Mouse (Mus musculus) bone marrow, adult 2 months (tissue): ENCODE data around the gene Itga9. TPM values are rescaled to one million over a fixed set of nuclear protein-coding genes. Genes with fewer than 3 reads are reported as not detected.

ENCODE experiments used
- H3K27ac ChIP-seq: fragments of 200-500 bp; 2 replicates; pipeline ENCODE4 v1.5.1; 2012; ENCODE audit warnings: low read depth, mild to moderate bottlenecking, control low read depth, inconsistent platforms, low read length; ENCODE audit not compliant: control insufficient read depth, poor library complexity, insufficient read depth
- H3K4me1 ChIP-seq: fragments of 200-500 bp; 2 replicates; pipeline ENCODE4 v1.6.1; 2011; ENCODE audit warnings: low read length; ENCODE audit not compliant: control insufficient read depth, insufficient read depth
- H3K4me3 ChIP-seq: fragments of 200-500 bp; replicated peaks from 2 replicates; pipeline ENCODE3; 2011; ENCODE audit warnings: mild to moderate bottlenecking, low read depth, low read length, control low read depth; ENCODE audit not compliant: control insufficient read depth
- CTCF ChIP-seq: fragments of 200-500 bp; IDR thresholded peaks from 2 replicates; pipeline ENCODE4 v1.5.1; 2011; ENCODE audit warnings: low read length, control low read depth; ENCODE audit not compliant: control insufficient read depth, insufficient read depth
- POLR2A ChIP-seq: fragments of 200-500 bp; IDR thresholded peaks from 2 replicates; pipeline ENCODE4 v1.6.1; 2011; ENCODE audit warnings: low read depth, mild to moderate bottlenecking, control low read depth, low read length, borderline replicate concordance; ENCODE audit not compliant: control insufficient read depth
- WGBS: fragments of 180-500 bp; shearing (Covaris S2); methylation state at CpG from one replicate; pipeline ENCODE4 v1.1.7; 2018; 5-methylcytosine and 5-hydroxymethylcytosine counted together
- polyA plus RNA-seq: library from polyadenylated mRNA; stranded (reverse); fragments of >200 nt; gene quantifications from 2 replicates; pipeline ENCODE4 v1.2.4, GENCODE M21; 2011; ENCODE audit warnings: low replicate concordance; ENCODE audit not compliant: missing spikeins, insufficient read depth, insufficient read length

Itga9 gene
- polyA plus RNA-seq, 1 experiment, result 12.0 TPM

GRCm38 (mm10) chr9:118883150-118883549 lies 276.7 kb downstream of the Itga9 start:
- H3K4me3 ChIP-seq, result no peak overlapping the region
- no peak overlapping the region for H3K27ac ChIP-seq
- TF ChIP-seq CTCF (no peak), POLR2A (no peak)
- WGBS, result 36% methylated on average over 7 of the region's 7 CpGs
- H3K4me1 ChIP-seq, result no peaks in the 10 kb centered on the region

- H3K27ac ChIP-seq, result no peak overlapping the region
- 71% methylated on average over 6 of the region's 6 CpGs for WGBS
- no peak overlapping the region for H3K4me3 ChIP-seq
- TF ChIP-seq CTCF, result no peak
- no peak for TF ChIP-seq POLR2A
- no peaks in the 10 kb centered on the region for H3K4me1 ChIP-seq
Observed at GRCm38 (mm10) chr9:118885785-118886184, 279.3 kb downstream of the Itga9 start.

- no peak for TF ChIP-seq POLR2A
- TF ChIP-seq CTCF, result no peak
- WGBS, result 78% methylated on average over 7 of the region's 7 CpGs
- no peak overlapping the region for H3K4me3 ChIP-seq
Observed at GRCm38 (mm10) chr9:118887201-118887600, 280.7 kb downstream of the Itga9 start.

GRCm38 (mm10) chr9:118887734-118888133 lies 281.2 kb downstream of the Itga9 start:
- H3K27ac ChIP-seq, result no peak overlapping the region
- H3K4me3 ChIP-seq, result no peak overlapping the region
- H3K4me1 ChIP-seq, result no peaks in the 10 kb centered on the region
- 91% methylated on average over 8 of the region's 8 CpGs for WGBS
- no peak for TF ChIP-seq POLR2A
- no peak for TF ChIP-seq CTCF

More at GRCm38 (mm10) chr9:118887201-118887600, 280.7 kb downstream of the Itga9 start:
- no peaks in the 10 kb centered on the region for H3K4me1 ChIP-seq
- H3K27ac ChIP-seq, result no peak overlapping the region

GRCm38 (mm10) chr9:118890149-118890548 lies 283.7 kb downstream of the Itga9 start:
- no peak overlapping the region for H3K4me3 ChIP-seq
- WGBS, result 28% methylated on average over 4 of the region's 4 CpGs
- TF ChIP-seq POLR2A (no peak), CTCF (no peak)
- H3K27ac ChIP-seq, result no peak overlapping the region
- no peaks in the 10 kb centered on the region for H3K4me1 ChIP-seq

- TF ChIP-seq POLR2A, result no peak
- no peak for TF ChIP-seq CTCF
- Histone ChIP-seq H3K27ac (no peak overlapping the region), H3K4me3 (no peak overlapping the region), H3K4me1 (no peaks in the 10 kb centered on the region)
- WGBS, result 58% methylated on average over 2 of the region's 2 CpGs
Observed at GRCm38 (mm10) chr9:118890645-118891044, 284.2 kb downstream of the Itga9 start.

- H3K4me3 ChIP-seq, result no peak overlapping the region
Observed at GRCm38 (mm10) chr9:118891068-118891467, 284.6 kb downstream of the Itga9 start.

GRCm38 (mm10) chr9:118891593-118891992 lies 285.1 kb downstream of the Itga9 start:
- no peak overlapping the region for H3K27ac ChIP-seq
- no peak overlapping the region for H3K4me3 ChIP-seq
- WGBS, result 87% methylated on average over 9 of the region's 9 CpGs
- TF ChIP-seq CTCF (no peak), POLR2A (no peak)
- no peaks in the 10 kb centered on the region for H3K4me1 ChIP-seq

More at GRCm38 (mm10) chr9:118891068-118891467, 284.6 kb downstream of the Itga9 start:
- 75% methylated on average over 6 of the region's 6 CpGs for WGBS
- no peak for TF ChIP-seq POLR2A
- TF ChIP-seq CTCF, result no peak
- Histone ChIP-seq H3K27ac (no peak overlapping the region), H3K4me1 (no peaks in the 10 kb centered on the region)

- no peak for TF ChIP-seq CTCF
- H3K27ac ChIP-seq, result no peak overlapping the region
- H3K4me3 ChIP-seq, result no peak overlapping the region
- no peaks in the 10 kb centered on the region for H3K4me1 ChIP-seq
- 60% methylated on average over 2 of the region's 2 CpGs for WGBS
Observed at GRCm38 (mm10) chr9:118895101-118895500, 288.6 kb downstream of the Itga9 start.
